Mouse (Mus musculus): ENCODE measurements around the gene Plce1.

Gene Plce1

GRCm38 (mm10) chr19:38820186-38820804 is 339.4 kb downstream of the Plce1 start:
- DNase-seq (ENCODE audit: low spot score), result no peak

GRCm38 (mm10) chr19:38833224-38833623 is 352.3 kb downstream of the Plce1 start:
- no peak for DNase-seq (ENCODE audit: low spot score)
